Mouse (Mus musculus) lung, adult 2 months (tissue): ENCODE measurements around the gene Pld5.

Experiments used
- CTCF ChIP-seq: fragments of 200-500 bp; IDR thresholded peaks from 2 replicates; pipeline ENCODE4 v1.5.1; 2011; ENCODE audit warnings: mild to moderate bottlenecking, low read length, control low read depth; ENCODE audit not compliant: insufficient read depth
- POLR2A ChIP-seq: fragments of 200-500 bp; IDR thresholded peaks from 2 replicates; pipeline ENCODE4 v1.6.1; 2011; ENCODE audit warnings: low read depth, mild to moderate bottlenecking, control low read depth, low read length, borderline replicate concordance; ENCODE audit errors: extremely low read depth

DNA sequence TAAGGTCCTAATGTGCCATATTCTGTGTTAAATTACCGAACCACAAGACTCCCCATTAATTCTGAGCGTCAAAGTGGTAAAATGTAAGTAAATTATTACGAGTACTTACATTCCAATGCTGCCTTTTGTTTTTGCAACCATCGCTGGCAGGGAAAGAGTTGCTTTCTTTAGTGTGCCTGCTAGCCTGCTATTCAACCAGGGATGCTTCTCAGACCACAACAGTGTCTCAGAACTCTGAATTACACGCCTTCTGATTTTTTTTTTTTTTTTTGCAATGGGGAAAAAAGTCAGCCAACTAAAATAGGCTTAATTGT is 26.4 kb downstream of the Pld5 start:
- TF ChIP-seq CTCF (no peak), POLR2A (no peak)
